Mouse (Mus musculus) CD4-positive helper T cell, adult 2 months (primary cell): ENCODE data around the gene Lrrc32.

Experiments
- DNase-seq: peaks from one replicate; pipeline ENCODE4 v3.0.0-alpha.2; 2012; ENCODE audit warnings: low read depth, missing footprints, low spot score

The Lrrc32 gene

DNA sequence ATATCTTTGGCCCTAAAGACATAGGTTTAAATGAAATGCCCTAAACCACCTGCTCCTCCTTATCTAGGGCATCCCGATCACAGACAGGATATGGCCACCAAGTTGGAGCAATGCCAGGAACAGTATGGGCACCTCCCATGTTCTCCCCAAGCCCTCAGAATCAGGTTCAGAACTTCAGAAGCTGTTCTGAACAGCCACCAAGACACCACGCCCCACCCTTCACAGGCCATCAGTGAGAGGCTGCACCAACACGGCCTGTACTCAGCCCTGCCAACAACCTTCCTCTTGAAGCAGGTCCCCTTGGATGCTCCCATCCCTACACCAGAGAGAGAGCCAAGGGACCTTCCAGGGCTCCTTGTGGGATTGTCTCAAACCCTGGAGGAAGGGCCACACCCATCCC is 55.5 kb downstream of the Lrrc32 start:
- DNase-seq: no peak

DNA sequence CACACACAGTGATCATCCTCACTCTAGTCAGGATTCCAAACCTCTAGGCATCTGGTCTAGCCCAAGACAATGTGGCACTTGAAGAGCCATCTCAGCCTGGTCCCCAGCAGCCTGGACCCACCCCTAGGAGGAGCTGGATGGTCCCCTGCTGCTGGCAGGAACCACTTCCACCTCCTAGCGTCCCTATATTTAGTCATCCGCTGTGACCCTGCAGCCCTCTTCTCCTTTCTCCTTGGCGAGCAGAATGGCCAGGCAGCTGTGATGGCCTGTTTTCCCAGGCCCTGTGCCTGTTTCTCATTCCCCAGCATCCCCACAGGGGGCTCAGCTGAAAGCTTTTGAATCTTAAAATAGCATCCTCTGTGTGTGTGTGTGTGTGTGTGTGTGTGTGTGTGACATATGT is 59.8 kb downstream of the Lrrc32 start:
- DNase-seq: no peak

DNA sequence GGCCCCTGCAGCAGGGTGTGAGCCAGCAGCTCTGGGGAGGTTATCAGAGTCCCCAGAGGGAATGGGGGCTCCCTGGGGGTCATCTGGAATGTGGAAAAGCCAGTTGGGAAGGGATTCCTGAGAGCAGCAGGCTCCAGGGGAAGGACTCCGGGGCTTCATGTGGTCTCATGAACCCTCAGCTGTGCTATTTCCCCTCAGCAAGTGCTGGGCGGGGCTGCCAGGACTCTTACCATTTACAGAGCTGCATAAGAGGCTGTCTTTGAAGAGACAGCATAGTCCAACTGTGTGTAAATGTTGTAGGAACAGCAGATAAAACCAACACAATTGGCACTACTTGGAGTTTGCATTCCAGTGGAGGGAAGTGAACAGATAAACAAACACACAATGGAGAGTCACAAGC is 61.5 kb downstream of the Lrrc32 start:
- DNase-seq: no peak

DNA sequence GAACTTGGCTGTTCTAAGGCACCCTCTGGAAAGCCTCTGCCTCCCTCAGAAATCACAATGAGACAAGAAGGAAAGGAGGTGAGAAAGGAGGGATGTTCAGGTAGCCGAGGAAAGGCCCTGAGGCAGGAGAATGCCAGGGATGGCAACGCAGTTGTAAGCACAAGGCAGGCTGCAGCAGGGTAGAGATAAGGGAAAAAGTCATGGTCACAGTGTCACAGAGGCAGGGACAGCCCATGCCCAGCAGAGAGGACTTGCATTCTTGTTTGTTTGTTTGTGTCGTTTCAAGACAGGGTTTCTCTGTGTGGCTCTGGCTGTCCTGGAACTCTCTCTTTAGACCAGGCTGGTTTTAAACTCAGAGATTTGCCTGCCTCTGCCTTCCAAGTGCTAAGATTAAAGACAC is 62.0 kb downstream of the Lrrc32 start:
- no peak for DNase-seq
